Mouse (Mus musculus) E14TG2a.4 (cell line): ENCODE data around the gene Hspb11.

Experiments
- CTCF ChIP-seq: conservative IDR thresholded peaks from 2 replicates; pipeline ENCODE4 v1.5.1; 2014; ENCODE audit warnings: low read length
- NANOG ChIP-seq: IDR thresholded peaks from 2 replicates; pipeline ENCODE4 v1.6.1; 2014; ENCODE audit warnings: borderline replicate concordance, low read length, mixed read lengths
- POU5F1 ChIP-seq: IDR thresholded peaks from 2 replicates; pipeline ENCODE4 v1.6.1; 2014; ENCODE audit warnings: low read length, borderline replicate concordance

- TF ChIP-seq CTCF = no peak
- TF ChIP-seq NANOG = no peak
- no peak for TF ChIP-seq POU5F1
These were observed 47.0 kb downstream of the Hspb11 start for GRCm38 (mm10) chr4:107300371-107300770.
